Mouse (Mus musculus) embryonic facial prominence, embryonic 11.5 days (tissue): ENCODE measurements around the gene Aldh3b3. TPM values are rescaled to one million over a fixed set of nuclear protein-coding genes. Genes with fewer than 3 reads are reported as not detected.

Experiments
- ATAC-seq: fragments of 200-750 bp; cut with Nextera tagmentation; replicated peaks from 2 replicates; pipeline ENCODE4 v1.8.0; 2017; ENCODE audit warnings: low read depth; ENCODE audit not compliant: insufficient number of reproducible peaks, low FRiP score, low TSS enrichment
- DNase-seq: peaks from one replicate; pipeline ENCODE4 v3.0.0-alpha.2; 2015; ENCODE audit warnings: low spot score
- H3K27ac ChIP-seq: fragments of 300-500 bp; sonication (generic); replicated peaks from 2 replicates; pipeline ENCODE4 v1.5.1; 2014; ENCODE audit warnings: mild to moderate bottlenecking, low read depth, low read length, control low read depth
- H3K27me3 ChIP-seq: fragments of 300-500 bp; sonication (generic); 2 replicates; pipeline ENCODE4 v1.6.1; 2014; ENCODE audit warnings: mild to moderate bottlenecking, low read length, moderate library complexity, mixed read lengths; ENCODE audit not compliant: control insufficient read depth, insufficient read depth
- H3K36me3 ChIP-seq: fragments of 300-500 bp; sonication (generic); replicated peaks from 2 replicates; pipeline ENCODE4 v1.6.1; 2014; ENCODE audit warnings: low read depth, mild to moderate bottlenecking, low read length, moderate library complexity, mixed read lengths; ENCODE audit not compliant: control insufficient read depth, insufficient read depth
- H3K4me1 ChIP-seq: fragments of 300-500 bp; sonication (generic); 2 replicates; pipeline ENCODE4 v1.6.1; 2014; ENCODE audit warnings: low read length, mixed read lengths; ENCODE audit not compliant: control insufficient read depth, insufficient read depth
- H3K4me2 ChIP-seq: fragments of 300-500 bp; sonication (generic); 2 replicates; pipeline ENCODE4 v1.6.1; 2014; ENCODE audit warnings: low read depth, mild to moderate bottlenecking, control low read depth, low read length, moderate library complexity
- H3K4me3 ChIP-seq: fragments of 300-500 bp; sonication (generic); 2 replicates; pipeline ENCODE4 v1.5.1; 2014; ENCODE audit warnings: low read depth, low read length, control low read depth
- H3K9ac ChIP-seq: fragments of 300-500 bp; sonication (generic); replicated peaks from 2 replicates; pipeline ENCODE4 v1.6.1; 2014; ENCODE audit warnings: mild to moderate bottlenecking, control low read depth, low read length
- H3K9me3 ChIP-seq: fragments of 300-500 bp; sonication (generic); replicated peaks from 2 replicates; pipeline ENCODE4 v1.6.1; 2016; ENCODE audit warnings: mild to moderate bottlenecking, low read length, inconsistent platforms, mixed read lengths; ENCODE audit not compliant: control insufficient read depth
- WGBS: fragments of 180-500 bp; shearing (Covaris S2); extraction: QIAGEN DNeasy Blood & Tissue Kit; methylation state at CpG from one replicate; pipeline ENCODE4 v1.1.7; 2014; 5-methylcytosine and 5-hydroxymethylcytosine counted together
- polyA plus RNA-seq: library from polyadenylated mRNA; unstranded; fragments of >200 nt; fragmentation: Nextera tagmentation; extraction: Ambion mirVana; gene quantifications from 2 replicates; pipeline ENCODE4 v1.2.1, GENCODE M21; 2014

Gene Aldh3b3
- not detected in 2 replicates for polyA plus RNA-seq

- Histone ChIP-seq H3K4me2 (no peak within 1 kb of the TSS), H3K36me3 (no peaks in the 10 kb centered on the region), H3K27ac (no peak within 1 kb of the TSS), H3K4me3 (no peak within 1 kb of the TSS), H3K9me3 (no peaks in the 10 kb centered on the region), H3K27me3 (no peaks in the 10 kb centered on the region), H3K9ac (no peak within 1 kb of the TSS), H3K4me1 (no peaks in the 10 kb centered on the region)
- ATAC-seq (no peak), DNase-seq (no peak)
- 79% methylated on average over 4 of the region's 4 CpGs for WGBS
Measured at GRCm38 (mm10) chr19:3958470-3958869, at the start of gene Aldh3b3. Aldh3b3 (plus strand) TSS chr19:3958645.

GRCm38 (mm10) chr19:3910206-3910605 is 48.2 kb upstream of the Aldh3b3 start:
- H3K4me1 ChIP-seq = peaks cover 7% of the 10 kb centered on the region; the same call in 1 of the 2 replicates
- 76% methylated on average over 5 of the region's 5 CpGs for WGBS
- no peak for ATAC-seq
- H3K4me3 ChIP-seq = no peak overlapping the region
- H3K27ac ChIP-seq = no peak overlapping the region
- H3K9ac ChIP-seq = no peak overlapping the region
- H3K27me3 ChIP-seq = no peaks in the 10 kb centered on the region
- DNase-seq = no peak
- no peak overlapping the region for H3K4me2 ChIP-seq
- H3K9me3 ChIP-seq = no peaks in the 10 kb centered on the region
- H3K36me3 ChIP-seq = peaks cover 3% of the 10 kb centered on the region

- Histone ChIP-seq H3K9me3 (no peaks in the 10 kb centered on the region), H3K4me2 (peak within 1 kb of the TSS; percentile 79), H3K4me3 (peak within 1 kb of the TSS; percentile 58), H3K27ac (peak within 1 kb of the TSS; percentile 36; the same call in 1 of the 2 replicates), H3K27me3 (no peaks in the 10 kb centered on the region), H3K36me3 (peaks cover 3% of the 10 kb centered on the region), H3K4me1 (no peaks in the 10 kb centered on the region), H3K9ac (peak within 1 kb of the TSS; percentile 66)
- DNase-seq = peak; percentile 97
- ATAC-seq = peak; percentile 96
- WGBS = under 1% methylated on average over 43 of the region's 43 CpGs
Measured at GRCm38 (mm10) chr19:3912337-3913204, 45.9 kb upstream of the Aldh3b3 start, which contains the start of gene Ndufs8. Ndufs8 (minus strand) TSS chr19:3912774.

- no peak overlapping the region for H3K27ac ChIP-seq
- no peaks in the 10 kb centered on the region for H3K9me3 ChIP-seq
- peak overlapping the region; percentile 79 for H3K4me2 ChIP-seq
- ATAC-seq (no peak), DNase-seq (no peak)
- H3K9ac ChIP-seq = peak overlapping the region; percentile 66
- H3K27me3 ChIP-seq = no peaks in the 10 kb centered on the region
- WGBS = 87% methylated on average over 8 of the region's 8 CpGs
- H3K4me3 ChIP-seq = peak overlapping the region; percentile 58
- no peaks in the 10 kb centered on the region for H3K4me1 ChIP-seq
- H3K36me3 ChIP-seq = no peaks in the 10 kb centered on the region; the same call in 1 of the 2 replicates
Measured at GRCm38 (mm10) chr19:3913692-3914091, 44.8 kb upstream of the Aldh3b3 start.

GRCm38 (mm10) chr19:3914535-3914934 is 43.9 kb upstream of the Aldh3b3 start:
- Histone ChIP-seq H3K9ac (no peak overlapping the region), H3K27me3 (no peaks in the 10 kb centered on the region), H3K27ac (no peak overlapping the region), H3K36me3 (no peaks in the 10 kb centered on the region; the same call in 1 of the 2 replicates), H3K4me2 (no peak overlapping the region), H3K4me1 (no peaks in the 10 kb centered on the region), H3K9me3 (no peaks in the 10 kb centered on the region), H3K4me3 (no peak overlapping the region)
- ATAC-seq (no peak), DNase-seq (no peak)
- WGBS = 90% methylated on average over 5 of the region's 5 CpGs

- no peaks in the 10 kb centered on the region for H3K4me1 ChIP-seq
- no peak overlapping the region for H3K4me2 ChIP-seq
- WGBS = 74% methylated on average over 11 of the region's 11 CpGs
- no peak for DNase-seq
- no peak overlapping the region for H3K9ac ChIP-seq
- no peaks in the 10 kb centered on the region for H3K9me3 ChIP-seq
- no peaks in the 10 kb centered on the region for H3K36me3 ChIP-seq
- H3K27me3 ChIP-seq = no peaks in the 10 kb centered on the region
- H3K27ac ChIP-seq = no peak overlapping the region
- H3K4me3 ChIP-seq = no peak overlapping the region
- no peak for ATAC-seq
Measured at GRCm38 (mm10) chr19:3916727-3917126, 41.7 kb upstream of the Aldh3b3 start.

GRCm38 (mm10) chr19:3919928-3920327 is 38.5 kb upstream of the Aldh3b3 start:
- no peaks in the 10 kb centered on the region for H3K27me3 ChIP-seq
- ATAC-seq = no peak

GRCm38 (mm10) chr19:3922661-3923371 is 35.6 kb upstream of the Aldh3b3 start:
- no peak overlapping the region for H3K4me3 ChIP-seq
- no peaks in the 10 kb centered on the region for H3K27me3 ChIP-seq
- H3K9ac ChIP-seq = no peak overlapping the region
- DNase-seq = no peak
- H3K4me1 ChIP-seq = no peaks in the 10 kb centered on the region
- 47% methylated on average over 10 of the region's 10 CpGs for WGBS
- no peaks in the 10 kb centered on the region for H3K36me3 ChIP-seq
- no peak overlapping the region for H3K27ac ChIP-seq
- H3K4me2 ChIP-seq = no peak overlapping the region
- H3K9me3 ChIP-seq = no peaks in the 10 kb centered on the region
- no peak for ATAC-seq

More at GRCm38 (mm10) chr19:3919928-3920327, 38.5 kb upstream of the Aldh3b3 start:
- Histone ChIP-seq H3K9me3 (no peaks in the 10 kb centered on the region), H3K9ac (no peak overlapping the region), H3K4me3 (no peak overlapping the region), H3K4me1 (no peaks in the 10 kb centered on the region), H3K4me2 (no peak overlapping the region), H3K27ac (no peak overlapping the region), H3K36me3 (no peaks in the 10 kb centered on the region)
- DNase-seq = no peak
